Mouse (Mus musculus): ENCODE data around the gene Lingo2. TPM values are rescaled to one million over a fixed set of nuclear protein-coding genes. Genes with fewer than 3 reads are reported as not detected.

Lingo2 gene
- total RNA-seq (2023): not detected

GRCm38 (mm10) chr4:36951150-36951954 is at the start of gene Lingo2:
Gene Lingo2 (minus strand): TSS chr4:36951747.

